Mouse (Mus musculus): Measurements from ENCODE around the gene Fmo3. TPM values are rescaled to one million over a fixed set of nuclear protein-coding genes. Genes with fewer than 3 reads are reported as not detected.

Fmo3 gene
- total RNA-seq, 2 experiments from 2014 or later = not detected

- DNase-seq (ENCODE audit: extremely low spot score in 1 of 2, low spot score in 1 of 2) = no peak
Observed at GRCm38 (mm10) chr1:162931880-162932279, 52.4 kb downstream of the Fmo3 start.

DNA sequence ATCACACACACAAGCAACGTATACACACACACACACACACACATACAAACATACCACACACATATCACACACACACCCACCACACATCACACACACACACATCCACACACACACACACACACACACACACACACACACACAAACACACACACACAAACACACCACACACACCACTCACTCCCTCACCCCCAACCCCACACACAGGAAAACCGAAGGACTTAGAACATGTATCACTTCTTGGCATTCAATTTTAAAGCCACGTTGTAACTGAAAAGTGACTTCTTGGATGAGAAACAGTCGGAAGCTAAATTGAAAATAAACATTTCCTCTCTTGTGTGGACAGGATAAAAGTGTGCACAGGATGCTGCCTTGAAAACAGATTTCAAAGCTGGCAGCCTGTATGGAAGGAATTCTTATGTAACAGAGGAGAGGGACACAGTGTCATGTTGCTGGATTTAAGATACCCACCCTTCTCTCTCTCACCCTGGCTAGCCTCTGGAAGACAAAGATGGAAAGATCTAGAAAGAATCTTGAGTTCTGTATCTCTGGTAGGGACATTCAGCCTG lies 52.9 kb downstream of the Fmo3 start:
- no peak for DNase-seq (ENCODE audit: extremely low spot score in 1 of 2, low spot score in 1 of 2)

GRCm38 (mm10) chr1:162930631-162931030 lies 53.7 kb downstream of the Fmo3 start:
- DNase-seq (ENCODE audit: extremely low spot score in 1 of 2, low spot score in 1 of 2) = no peak

- no peak for DNase-seq (ENCODE audit: extremely low spot score in 1 of 2, low spot score in 1 of 2)
Observed at GRCm38 (mm10) chr1:162929146-162929545, 55.2 kb downstream of the Fmo3 start.

GRCm38 (mm10) chr1:162925121-162925520 lies 59.2 kb downstream of the Fmo3 start:
- DNase-seq (ENCODE audit: extremely low spot score in 1 of 2, low spot score in 1 of 2) = no peak

- no peak for DNase-seq (ENCODE audit: extremely low spot score in 1 of 2, low spot score in 1 of 2)
Observed at GRCm38 (mm10) chr1:162916661-162917060, 67.7 kb downstream of the Fmo3 start.

DNA sequence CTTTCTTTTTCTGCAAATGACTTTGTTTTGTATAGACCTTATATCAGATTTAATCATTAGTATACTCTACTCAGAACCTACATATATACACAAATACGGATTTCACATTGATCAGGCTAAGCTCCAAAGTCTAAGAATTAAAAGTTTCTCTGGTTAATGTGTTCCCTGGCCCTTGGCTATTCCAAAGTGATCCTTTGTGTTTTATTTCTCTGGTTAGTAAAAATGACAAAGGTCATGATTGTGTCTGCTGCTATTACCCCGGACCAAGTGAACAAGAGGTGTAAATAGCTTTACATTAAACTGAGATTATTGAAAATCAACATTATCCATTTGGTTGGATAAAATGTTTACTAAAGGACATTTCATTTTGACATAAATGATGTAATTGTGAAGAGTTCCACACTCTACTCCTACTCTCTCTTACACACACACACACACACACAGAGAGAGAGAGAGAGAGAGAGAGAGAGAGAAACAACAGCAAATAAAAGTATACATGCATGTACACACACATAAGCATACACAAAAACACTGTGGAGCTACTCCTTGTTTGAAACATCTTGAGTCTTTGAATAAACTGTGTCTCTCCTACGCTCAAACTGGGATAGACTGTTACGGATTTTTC lies 69.3 kb downstream of the Fmo3 start:
- DNase-seq (ENCODE audit: extremely low spot score in 1 of 2, low spot score in 1 of 2) = no peak

- no peak for DNase-seq (ENCODE audit: extremely low spot score in 1 of 2, low spot score in 1 of 2)
Observed at GRCm38 (mm10) chr1:162912085-162912484, 72.2 kb downstream of the Fmo3 start.

Other genes with a start within 250 kb of the Fmo3 start
- 100 to 1,000 TPM; 159 to 199 TPM for gene Prrc2c, start 244.0 kb downstream of the Fmo3 start, total RNA-seq (2021)
- gene Fmo4, start 170.6 kb downstream of the Fmo3 start, total RNA-seq (2021) = under 1 TPM in 1 of 2 experiments, not detected in 1; 0.10 TPM
- 10 to 100 TPM in 1 of 2 experiments, 1 to 10 TPM in 1; 9.9 to 15.0 TPM for gene Fmo1, start 117.9 kb downstream of the Fmo3 start, total RNA-seq (2021)
- gene Fmo2, start 85.8 kb downstream of the Fmo3 start, total RNA-seq (2021) = 1 to 10 TPM; 2.2 TPM
- not detected for gene Fmo6, start 47.0 kb downstream of the Fmo3 start, total RNA-seq (2021)
- not detected for gene Mroh9, start 101.1 kb upstream of the Fmo3 start, total RNA-seq (2021)